Mouse (Mus musculus): ENCODE results near the gene Adamts17. TPM values are rescaled to one million over a fixed set of nuclear protein-coding genes. Genes with fewer than 3 reads are reported as not detected.

Adamts17 gene
- total and polyA plus RNA-seq, 2 experiments from 2014 or later = 2.9 to 9.0 TPM

GRCm38 (mm10) chr7:67049206-67049605 is 209.7 kb downstream of the Adamts17 start:
- no peaks in the 10 kb centered on the region for H3K36me3 ChIP-seq (replicated peaks; ENCODE audit: control insufficient read depth, insufficient read depth, low read length)
- no peak overlapping the region for H3K4me3 ChIP-seq (ENCODE audit: low read depth, low read length)
- DNase-seq (ENCODE audit: low spot score) (no peak), ATAC-seq (ENCODE audit: insufficient read depth, low read depth) (no peak)
- H3K4me2 ChIP-seq (ENCODE audit: low read depth, low read length) = no peak overlapping the region
- 97% methylated on average over 2 of the region's 2 CpGs for WGBS
- H3K9me3 ChIP-seq (replicated peaks; ENCODE audit: control insufficient read depth, low read length) = no peaks in the 10 kb centered on the region
- no peak overlapping the region for H3K9ac ChIP-seq (replicated peaks; ENCODE audit: low read depth, low read length)
- no peak overlapping the region for H3K27ac ChIP-seq (ENCODE audit: low read depth)
- H3K4me1 ChIP-seq (ENCODE audit: control insufficient read depth, insufficient read depth) = peaks cover 30% of the 10 kb centered on the region
- TF ChIP-seq EP300 (IDR thresholded peaks at IDR 0.05; ENCODE audit: low read depth) (no peak), CTCF (IDR thresholded peaks at IDR 0.05; ENCODE audit: low read depth) (no peak)
- H3K27me3 ChIP-seq (ENCODE audit: control insufficient read depth, insufficient read depth, low read length) = no peaks in the 10 kb centered on the region

GRCm38 (mm10) chr7:67050424-67050823 is 210.9 kb downstream of the Adamts17 start:
- 86% methylated on average over 3 of the region's 3 CpGs for WGBS
- no peak overlapping the region for H3K27ac ChIP-seq (ENCODE audit: low read depth)
- ATAC-seq (ENCODE audit: insufficient read depth, low read depth) = no peak
- no peaks in the 10 kb centered on the region for H3K36me3 ChIP-seq (replicated peaks; ENCODE audit: control insufficient read depth, insufficient read depth, low read length)
- no peak for DNase-seq (ENCODE audit: low spot score)
- H3K4me3 ChIP-seq (ENCODE audit: low read depth, low read length) = no peak overlapping the region
- TF ChIP-seq CTCF (IDR thresholded peaks at IDR 0.05; ENCODE audit: low read depth) (no peak), EP300 (IDR thresholded peaks at IDR 0.05; ENCODE audit: low read depth) (no peak)
- no peaks in the 10 kb centered on the region for H3K9me3 ChIP-seq (replicated peaks; ENCODE audit: control insufficient read depth, low read length)
- peaks cover 34% of the 10 kb centered on the region for H3K4me1 ChIP-seq (ENCODE audit: control insufficient read depth, insufficient read depth)
- H3K9ac ChIP-seq (replicated peaks; ENCODE audit: low read depth, low read length) = no peak overlapping the region
- H3K27me3 ChIP-seq (ENCODE audit: control insufficient read depth, insufficient read depth, low read length) = no peaks in the 10 kb centered on the region
- H3K4me2 ChIP-seq (ENCODE audit: low read depth, low read length) = no peak overlapping the region

- 43% methylated on average over 7 of the region's 7 CpGs for WGBS
- DNase-seq (ENCODE audit: low spot score) = no peak
Measured at GRCm38 (mm10) chr7:67051089-67051718, 211.7 kb downstream of the Adamts17 start.

GRCm38 (mm10) chr7:67054876-67055275 is 215.3 kb downstream of the Adamts17 start:
- ATAC-seq (ENCODE audit: insufficient read depth, low read depth) = no peak

More at GRCm38 (mm10) chr7:67051089-67051718, 211.7 kb downstream of the Adamts17 start:
- Histone ChIP-seq H3K4me3 (ENCODE audit: low read depth, low read length) (no peak overlapping the region), H3K27me3 (ENCODE audit: control insufficient read depth, insufficient read depth, low read length) (no peaks in the 10 kb centered on the region), H3K36me3 (replicated peaks; ENCODE audit: control insufficient read depth, insufficient read depth, low read length) (no peaks in the 10 kb centered on the region), H3K4me1 (ENCODE audit: control insufficient read depth, insufficient read depth) (peaks cover 34% of the 10 kb centered on the region), H3K27ac (ENCODE audit: low read depth) (0 out of 2 replicates have a peak overlapping the region, but pooled peaks have one; percentile 5), H3K4me2 (ENCODE audit: low read depth, low read length) (no peak overlapping the region), H3K9ac (replicated peaks; ENCODE audit: low read depth, low read length) (no peak overlapping the region), H3K9me3 (replicated peaks; ENCODE audit: control insufficient read depth, low read length) (no peaks in the 10 kb centered on the region)
- no peak for ATAC-seq (ENCODE audit: insufficient read depth, low read depth)
- TF ChIP-seq EP300 (IDR thresholded peaks at IDR 0.05; ENCODE audit: low read depth) = no peak
- no peak for TF ChIP-seq CTCF (IDR thresholded peaks at IDR 0.05; ENCODE audit: low read depth)

GRCm38 (mm10) chr7:67055510-67055909 is 216.0 kb downstream of the Adamts17 start:
- peaks cover 27% of the 10 kb centered on the region for H3K4me1 ChIP-seq (ENCODE audit: control insufficient read depth, insufficient read depth)
- no peaks in the 10 kb centered on the region for H3K9me3 ChIP-seq (replicated peaks; ENCODE audit: control insufficient read depth, low read length)
- H3K27ac ChIP-seq (ENCODE audit: low read depth) = peak overlapping the region; percentile 88
- peak; percentile 91 for ATAC-seq (ENCODE audit: insufficient read depth, low read depth)
- no peak overlapping the region for H3K9ac ChIP-seq (replicated peaks; ENCODE audit: low read depth, low read length)
- peak; percentile 93 for DNase-seq (ENCODE audit: low spot score)
- WGBS = 21% methylated on average over 3 of the region's 3 CpGs
- no peaks in the 10 kb centered on the region for H3K27me3 ChIP-seq (ENCODE audit: control insufficient read depth, insufficient read depth, low read length)
- no peak overlapping the region; the same call in 1 of the 2 replicates for H3K4me2 ChIP-seq (ENCODE audit: low read depth, low read length)
- TF ChIP-seq EP300 (IDR thresholded peaks at IDR 0.05; ENCODE audit: low read depth) = peak; percentile 81
- TF ChIP-seq CTCF (IDR thresholded peaks at IDR 0.05; ENCODE audit: low read depth) = no peak; the same call in 1 of the 2 replicates
- H3K4me3 ChIP-seq (ENCODE audit: low read depth, low read length) = no peak overlapping the region
- H3K36me3 ChIP-seq (replicated peaks; ENCODE audit: control insufficient read depth, insufficient read depth, low read length) = no peaks in the 10 kb centered on the region

More at GRCm38 (mm10) chr7:67054876-67055275, 215.3 kb downstream of the Adamts17 start:
- Histone ChIP-seq H3K4me1 (ENCODE audit: control insufficient read depth, insufficient read depth) (peaks cover 33% of the 10 kb centered on the region), H3K27ac (ENCODE audit: low read depth) (peak overlapping the region; percentile 88), H3K36me3 (replicated peaks; ENCODE audit: control insufficient read depth, insufficient read depth, low read length) (no peaks in the 10 kb centered on the region), H3K9ac (replicated peaks; ENCODE audit: low read depth, low read length) (no peak overlapping the region), H3K27me3 (ENCODE audit: control insufficient read depth, insufficient read depth, low read length) (no peaks in the 10 kb centered on the region), H3K4me3 (ENCODE audit: low read depth, low read length) (no peak overlapping the region), H3K4me2 (ENCODE audit: low read depth, low read length) (no peak overlapping the region), H3K9me3 (replicated peaks; ENCODE audit: control insufficient read depth, low read length) (no peaks in the 10 kb centered on the region)
- DNase-seq (ENCODE audit: low spot score) = no peak
- no peak for TF ChIP-seq EP300 (IDR thresholded peaks at IDR 0.05; ENCODE audit: low read depth)
- 94% methylated on average over 3 of the region's 3 CpGs for WGBS

- no peaks in the 10 kb centered on the region for H3K9me3 ChIP-seq (replicated peaks; ENCODE audit: control insufficient read depth, low read length)
- no peak overlapping the region for H3K4me2 ChIP-seq (ENCODE audit: low read depth, low read length)
- H3K27me3 ChIP-seq (ENCODE audit: control insufficient read depth, insufficient read depth, low read length) = no peaks in the 10 kb centered on the region
- H3K36me3 ChIP-seq (replicated peaks; ENCODE audit: control insufficient read depth, insufficient read depth, low read length) = no peaks in the 10 kb centered on the region
- no peak overlapping the region for H3K4me3 ChIP-seq (ENCODE audit: low read depth, low read length)
- no peak overlapping the region for H3K9ac ChIP-seq (replicated peaks; ENCODE audit: low read depth, low read length)
- H3K27ac ChIP-seq (ENCODE audit: low read depth) = no peak overlapping the region
- WGBS = 79% methylated on average over 9 of the region's 9 CpGs
- DNase-seq (ENCODE audit: low spot score) (no peak), ATAC-seq (ENCODE audit: insufficient read depth, low read depth) (peak; percentile 27; the same call in 1 of the 2 replicates)
- TF ChIP-seq EP300 (IDR thresholded peaks at IDR 0.05; ENCODE audit: low read depth) (no peak), CTCF (IDR thresholded peaks at IDR 0.05; ENCODE audit: low read depth) (peak; percentile 56)
- H3K4me1 ChIP-seq (ENCODE audit: control insufficient read depth, insufficient read depth) = no peaks in the 10 kb centered on the region
Measured at GRCm38 (mm10) chr7:67061756-67062155, 222.2 kb downstream of the Adamts17 start.
